Mouse (Mus musculus) lung, adult 18-20 months (tissue): Measurements from ENCODE around the gene Pmfbp1.
A peak's percentile ranks its signal among the peaks of the same experiment; 100 is the strongest.

Experiments
- DNase-seq, 2 experiments: peaks; one replicate each; pipeline ENCODE4 v3.0.0; 2022; ENCODE audit warnings: mixed read lengths in 2 of 2

Gene Pmfbp1

GRCm38 (mm10) chr8:109503566-109503965 lies 9.7 kb downstream of the Pmfbp1 start:
- no peak for DNase-seq

GRCm38 (mm10) chr8:109505560-109505959 lies 11.7 kb downstream of the Pmfbp1 start:
- DNase-seq: no peak

GRCm38 (mm10) chr8:109524008-109524407 lies 30.2 kb downstream of the Pmfbp1 start:
- DNase-seq: no peak

- peak; percentile 14 to 24 for DNase-seq
These were observed 41.5 kb downstream of the Pmfbp1 start for GRCm38 (mm10) chr8:109535140-109535990.

- DNase-seq: peak; percentile 51 to 57
These were observed 42.9 kb downstream of the Pmfbp1 start for GRCm38 (mm10) chr8:109536703-109537102.

GRCm38 (mm10) chr8:109542165-109542564 lies 48.3 kb downstream of the Pmfbp1 start:
- DNase-seq: no peak

GRCm38 (mm10) chr8:109542748-109543519 lies 49.1 kb downstream of the Pmfbp1 start:
- no peak for DNase-seq

GRCm38 (mm10) chr8:109544049-109544448 lies 50.2 kb downstream of the Pmfbp1 start:
- DNase-seq: no peak

GRCm38 (mm10) chr8:109551663-109552062 lies 57.8 kb downstream of the Pmfbp1 start:
- DNase-seq: no peak

- no peak for DNase-seq
These were observed 70.1 kb downstream of the Pmfbp1 start for GRCm38 (mm10) chr8:109563881-109564280.

- DNase-seq: no peak
These were observed 70.9 kb downstream of the Pmfbp1 start for GRCm38 (mm10) chr8:109564766-109565165.

GRCm38 (mm10) chr8:109565498-109566333 lies 71.9 kb downstream of the Pmfbp1 start, which contains the start of the genes Dhx38 and Txnl4b:
TSS of gene Dhx38 (minus strand) at chr8:109565861.
TSS of gene Txnl4b (plus strand) at chr8:109565892.
- peak; percentile 99 for DNase-seq

- no peak for DNase-seq
These were observed 77.3 kb downstream of the Pmfbp1 start for GRCm38 (mm10) chr8:109571139-109571538.

GRCm38 (mm10) chr8:109576311-109576710 lies 82.5 kb downstream of the Pmfbp1 start:
- no peak for DNase-seq

GRCm38 (mm10) chr8:109578900-109579301 lies 85.1 kb downstream of the Pmfbp1 start, which contains the start of gene Hp:
TSS of gene Hp (minus strand) at chr8:109579172.
- DNase-seq: peak; percentile 73 to 84

- no peak for DNase-seq
These were observed 90.5 kb downstream of the Pmfbp1 start for GRCm38 (mm10) chr8:109584293-109584692.

- no peak for DNase-seq
These were observed 91.0 kb downstream of the Pmfbp1 start for GRCm38 (mm10) chr8:109584830-109585229.

GRCm38 (mm10) chr8:109585652-109586051 lies 91.8 kb downstream of the Pmfbp1 start:
- no peak for DNase-seq

GRCm38 (mm10) chr8:109586972-109587504 lies 93.2 kb downstream of the Pmfbp1 start:
- DNase-seq: peak; percentile 90 to 93

GRCm38 (mm10) chr8:109590901-109591300 lies 97.1 kb downstream of the Pmfbp1 start:
- DNase-seq: no peak

GRCm38 (mm10) chr8:109591367-109591766 lies 97.5 kb downstream of the Pmfbp1 start:
- DNase-seq: no peak

GRCm38 (mm10) chr8:109592164-109592563 lies 98.3 kb downstream of the Pmfbp1 start:
- DNase-seq: no peak
